Mouse (Mus musculus): ENCODE data around the gene Inppl1. TPM values are rescaled to one million over a fixed set of nuclear protein-coding genes. Genes with fewer than 3 reads are reported as not detected.
A peak's percentile ranks its signal among the peaks of the same experiment; 100 is the strongest.

Gene Inppl1
- polyA plus RNA-seq, 1 experiment from 2014 or later, result 38.6 TPM

- no peaks in the 10 kb centered on the region for H3K36me3 ChIP-seq
- no peak overlapping the region for H3K9ac ChIP-seq
- WGBS, result 82% methylated on average over 11 of the region's 11 CpGs
- no peaks in the 10 kb centered on the region for H3K27me3 ChIP-seq
- H3K9me3 ChIP-seq (replicated peaks), result no peaks in the 10 kb centered on the region
- no peak overlapping the region for H3K4me2 ChIP-seq (replicated peaks)
- no peak overlapping the region for H3K4me3 ChIP-seq
- no peak for ATAC-seq (ENCODE audit: low FRiP score)
- H3K4me1 ChIP-seq, result no peaks in the 10 kb centered on the region
- H3K27ac ChIP-seq, result no peak overlapping the region
These were observed 28.6 kb upstream of the Inppl1 start for GRCm38 (mm10) chr7:101866491-101867265.

- Histone ChIP-seq H3K9ac (no peak within 1 kb of the TSS), H3K36me3 (no peaks in the 10 kb centered on the region), H3K27me3 (no peaks in the 10 kb centered on the region), H3K4me3 (no peak within 1 kb of the TSS), H3K27ac (no peak within 1 kb of the TSS), H3K9me3 (replicated peaks) (no peaks in the 10 kb centered on the region), H3K4me2 (replicated peaks) (no peak within 1 kb of the TSS), H3K4me1 (no peaks in the 10 kb centered on the region)
- no peak for ATAC-seq (ENCODE audit: low FRiP score)
- WGBS, result 80% methylated on average over 3 of the region's 3 CpGs
These were observed 25.4 kb upstream of the Inppl1 start, which contains the start of gene Anapc15 for GRCm38 (mm10) chr7:101863415-101863814. Gene Anapc15 (plus strand): TSS chr7:101863715.

GRCm38 (mm10) chr7:101862291-101862690, 24.3 kb upstream of the Inppl1 start:
- WGBS, result 74% methylated on average over 3 of the region's 3 CpGs
- no peak overlapping the region for H3K4me2 ChIP-seq (replicated peaks)
- no peaks in the 10 kb centered on the region for H3K36me3 ChIP-seq
- H3K4me3 ChIP-seq, result no peak overlapping the region
- ATAC-seq (ENCODE audit: low FRiP score), result no peak
- no peaks in the 10 kb centered on the region for H3K4me1 ChIP-seq
- H3K27me3 ChIP-seq, result no peaks in the 10 kb centered on the region
- H3K9me3 ChIP-seq (replicated peaks), result no peaks in the 10 kb centered on the region
- no peak overlapping the region for H3K27ac ChIP-seq
- no peak overlapping the region for H3K9ac ChIP-seq

- no peaks in the 10 kb centered on the region for H3K27me3 ChIP-seq
- H3K27ac ChIP-seq, result no peak overlapping the region
- H3K9ac ChIP-seq, result no peak overlapping the region
- no peak overlapping the region for H3K4me3 ChIP-seq
- no peaks in the 10 kb centered on the region for H3K36me3 ChIP-seq
- H3K4me2 ChIP-seq (replicated peaks), result no peak overlapping the region
- ATAC-seq (ENCODE audit: low FRiP score), result no peak
- H3K4me1 ChIP-seq, result no peaks in the 10 kb centered on the region
- no peaks in the 10 kb centered on the region for H3K9me3 ChIP-seq (replicated peaks)
These were observed 22.9 kb upstream of the Inppl1 start for GRCm38 (mm10) chr7:101860978-101861377.

GRCm38 (mm10) chr7:101858362-101858761, 20.3 kb upstream of the Inppl1 start:
- no peak overlapping the region for H3K9ac ChIP-seq
- 76% methylated on average over 9 of the region's 9 CpGs for WGBS

GRCm38 (mm10) chr7:101857094-101857493, 19.1 kb upstream of the Inppl1 start, which contains the start of gene Folr2:
Gene Folr2 (minus strand): TSS chr7:101857194.
- 89% methylated on average over 4 of the region's 4 CpGs for WGBS
- Histone ChIP-seq H3K4me3 (no peak within 1 kb of the TSS), H3K27ac (no peak within 1 kb of the TSS), H3K36me3 (no peaks in the 10 kb centered on the region), H3K9ac (no peak within 1 kb of the TSS), H3K4me1 (no peaks in the 10 kb centered on the region), H3K27me3 (no peaks in the 10 kb centered on the region), H3K4me2 (replicated peaks) (no peak within 1 kb of the TSS), H3K9me3 (replicated peaks) (no peaks in the 10 kb centered on the region)
- no peak for ATAC-seq (ENCODE audit: low FRiP score)

More at GRCm38 (mm10) chr7:101858362-101858761, 20.3 kb upstream of the Inppl1 start:
- Histone ChIP-seq H3K4me1 (no peaks in the 10 kb centered on the region), H3K4me2 (replicated peaks) (no peak overlapping the region), H3K4me3 (no peak overlapping the region), H3K27ac (no peak overlapping the region), H3K9me3 (replicated peaks) (no peaks in the 10 kb centered on the region), H3K27me3 (no peaks in the 10 kb centered on the region), H3K36me3 (no peaks in the 10 kb centered on the region)
- ATAC-seq (ENCODE audit: low FRiP score), result no peak

GRCm38 (mm10) chr7:101853816-101854215, 15.8 kb upstream of the Inppl1 start:
- Histone ChIP-seq H3K27ac (no peak overlapping the region), H3K9ac (no peak overlapping the region), H3K4me1 (no peaks in the 10 kb centered on the region), H3K27me3 (no peaks in the 10 kb centered on the region), H3K36me3 (no peaks in the 10 kb centered on the region), H3K4me2 (replicated peaks) (no peak overlapping the region), H3K4me3 (no peak overlapping the region), H3K9me3 (replicated peaks) (no peaks in the 10 kb centered on the region)
- no peak for ATAC-seq (ENCODE audit: low FRiP score)
- 85% methylated on average over 2 of the region's 2 CpGs for WGBS

GRCm38 (mm10) chr7:101852846-101853245, 14.8 kb upstream of the Inppl1 start:
- no peak for ATAC-seq (ENCODE audit: low FRiP score)
- H3K9ac ChIP-seq, result no peak overlapping the region
- no peaks in the 10 kb centered on the region for H3K27me3 ChIP-seq
- H3K27ac ChIP-seq, result no peak overlapping the region
- no peaks in the 10 kb centered on the region for H3K36me3 ChIP-seq
- no peak overlapping the region for H3K4me3 ChIP-seq
- no peaks in the 10 kb centered on the region for H3K9me3 ChIP-seq (replicated peaks)
- H3K4me1 ChIP-seq, result no peaks in the 10 kb centered on the region
- WGBS, result 87% methylated on average over 6 of the region's 6 CpGs
- no peak overlapping the region for H3K4me2 ChIP-seq (replicated peaks)

- no peaks in the 10 kb centered on the region for H3K4me1 ChIP-seq
- H3K27ac ChIP-seq, result no peak overlapping the region
- no peak for ATAC-seq (ENCODE audit: low FRiP score)
- no peaks in the 10 kb centered on the region for H3K36me3 ChIP-seq
- no peaks in the 10 kb centered on the region for H3K9me3 ChIP-seq (replicated peaks)
- H3K27me3 ChIP-seq, result no peaks in the 10 kb centered on the region
- no peak overlapping the region for H3K4me2 ChIP-seq (replicated peaks)
- 81% methylated on average over 6 of the region's 6 CpGs for WGBS
- no peak overlapping the region for H3K4me3 ChIP-seq
- H3K9ac ChIP-seq, result no peak overlapping the region
These were observed 13.7 kb upstream of the Inppl1 start for GRCm38 (mm10) chr7:101851689-101852088.

GRCm38 (mm10) chr7:101847934-101848333, 9.9 kb upstream of the Inppl1 start:
- Histone ChIP-seq H3K27me3 (no peaks in the 10 kb centered on the region), H3K9ac (no peak overlapping the region), H3K36me3 (no peaks in the 10 kb centered on the region), H3K9me3 (replicated peaks) (no peaks in the 10 kb centered on the region), H3K4me2 (replicated peaks) (no peak overlapping the region), H3K27ac (no peak overlapping the region), H3K4me3 (no peak overlapping the region), H3K4me1 (no peaks in the 10 kb centered on the region)
- no peak for ATAC-seq (ENCODE audit: low FRiP score)
- 95% methylated on average over 1 of the region's 1 CpGs for WGBS

- Histone ChIP-seq H3K4me1 (no peaks in the 10 kb centered on the region), H3K4me3 (no peak overlapping the region), H3K36me3 (no peaks in the 10 kb centered on the region), H3K9ac (no peak overlapping the region), H3K9me3 (replicated peaks) (no peaks in the 10 kb centered on the region), H3K27ac (no peak overlapping the region), H3K27me3 (no peaks in the 10 kb centered on the region), H3K4me2 (replicated peaks) (no peak overlapping the region)
- 78% methylated on average over 6 of the region's 6 CpGs for WGBS
- ATAC-seq (ENCODE audit: low FRiP score), result no peak
These were observed 6.2 kb upstream of the Inppl1 start for GRCm38 (mm10) chr7:101844186-101844585.

GRCm38 (mm10) chr7:101837154-101837605, 849 bp downstream of the Inppl1 start:
- WGBS, result under 1% methylated on average over 20 of the region's 20 CpGs
- peaks cover 38% of the 10 kb centered on the region for H3K4me1 ChIP-seq
- H3K9ac ChIP-seq, result peak overlapping the region; percentile 85
- H3K27ac ChIP-seq, result peak overlapping the region; percentile 92
- peak overlapping the region; percentile 92 for H3K4me2 ChIP-seq (replicated peaks)
- peak overlapping the region; percentile 76 for H3K4me3 ChIP-seq
- no peaks in the 10 kb centered on the region for H3K27me3 ChIP-seq
- H3K36me3 ChIP-seq, result peaks cover 10% of the 10 kb centered on the region
- ATAC-seq (ENCODE audit: low FRiP score), result peak; percentile 17
- no peaks in the 10 kb centered on the region for H3K9me3 ChIP-seq (replicated peaks)
